Mouse (Mus musculus): Measurements from ENCODE around the gene Arhgef3.

The Arhgef3 gene

DNA sequence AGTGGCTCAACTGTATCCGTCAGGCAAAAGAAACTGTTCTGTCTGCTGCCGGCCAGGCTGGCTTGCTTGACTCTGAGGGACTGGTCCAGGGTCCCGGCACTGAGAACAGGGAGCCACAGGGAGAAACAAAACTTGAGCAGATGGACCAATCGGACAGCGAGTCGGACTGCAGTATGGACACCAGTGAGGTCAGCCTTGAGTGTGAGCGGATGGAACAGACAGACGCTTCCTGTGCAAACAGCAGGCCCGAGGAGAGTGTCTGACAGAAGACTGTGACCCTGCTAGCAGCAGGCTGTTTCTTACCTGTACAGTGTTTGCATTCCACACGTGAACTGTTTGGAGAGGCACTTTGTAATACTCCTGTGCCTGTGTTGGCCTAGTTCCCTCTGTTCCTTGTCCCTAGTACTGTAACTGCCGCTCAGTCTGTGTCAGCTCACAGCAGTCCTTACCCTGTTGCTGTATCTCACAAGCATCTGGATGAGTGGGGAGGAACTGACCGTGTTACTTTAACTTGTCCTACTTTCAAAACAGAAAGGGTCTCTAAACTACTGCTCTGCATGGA lies 287.1 kb downstream of the Arhgef3 start:
- no peak for DNase-seq (ENCODE audit: inconsistent age in 2 of 2, low spot score in 1 of 2)

DNA sequence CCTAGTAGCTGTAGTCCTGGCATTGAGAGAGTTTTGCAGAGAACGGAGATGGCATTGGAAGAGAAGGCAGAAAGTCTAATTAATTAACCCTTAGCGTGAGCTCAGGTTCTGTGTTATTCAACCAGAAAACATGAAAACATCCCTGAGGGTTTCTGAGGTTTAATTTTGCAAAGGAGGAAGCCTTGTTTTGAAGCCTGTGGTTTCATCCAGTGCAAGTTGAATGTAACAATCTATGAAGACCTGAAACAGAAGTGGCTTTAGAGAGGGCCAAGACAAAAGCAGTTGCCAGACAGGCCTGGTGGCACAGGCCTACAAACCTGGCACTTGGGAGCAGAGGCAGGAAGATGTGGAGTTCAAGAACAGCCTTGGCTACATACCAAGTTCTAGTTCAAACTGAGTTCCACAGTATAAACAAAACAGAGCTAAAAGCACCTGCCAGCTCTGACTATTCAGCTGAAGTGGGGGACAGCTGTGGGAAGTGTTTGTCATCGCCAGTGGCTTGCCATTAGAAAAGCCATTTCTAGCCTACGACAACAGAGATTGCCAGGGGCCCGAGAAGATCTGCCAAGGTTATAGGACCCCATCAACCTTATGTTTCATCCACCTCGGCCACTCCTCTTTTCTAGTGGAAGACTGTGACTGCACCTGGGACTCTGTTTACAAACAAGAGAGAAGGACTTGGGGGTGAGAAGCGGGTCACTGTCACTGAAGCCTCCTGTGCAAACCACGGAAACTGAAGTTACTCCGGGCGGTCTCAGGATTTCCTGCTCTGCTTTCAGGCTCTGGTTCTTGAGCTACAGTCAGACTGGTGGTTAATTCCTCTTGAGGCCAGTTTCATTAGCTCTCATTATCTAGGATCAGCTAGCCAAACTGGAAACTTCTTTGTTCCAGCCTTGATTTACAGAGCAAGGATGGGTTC lies 287.9 kb downstream of the Arhgef3 start:
- DNase-seq (ENCODE audit: inconsistent age in 2 of 2, low spot score in 1 of 2), result no peak

DNA sequence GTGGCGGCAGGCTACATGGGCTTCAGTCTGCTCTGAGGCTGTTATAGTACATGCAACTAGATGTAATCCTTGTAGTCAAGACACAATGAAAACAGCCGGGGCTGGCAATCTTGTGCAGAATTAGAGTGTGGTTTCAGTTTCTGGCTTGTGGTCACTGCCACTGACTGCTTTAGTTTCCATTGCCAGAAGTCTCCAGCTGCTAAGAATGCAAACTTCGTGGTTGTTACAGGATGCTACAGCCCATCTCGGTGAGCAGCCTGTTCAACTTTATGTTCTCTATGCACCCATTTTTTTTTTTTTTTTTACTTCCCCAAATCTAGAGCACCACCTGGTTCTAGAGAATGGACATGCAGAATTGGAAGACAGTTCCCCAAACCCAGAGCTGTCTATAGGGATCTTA lies 290.8 kb downstream of the Arhgef3 start:
- DNase-seq (ENCODE audit: inconsistent age in 2 of 2, low spot score in 1 of 2), result no peak

DNA sequence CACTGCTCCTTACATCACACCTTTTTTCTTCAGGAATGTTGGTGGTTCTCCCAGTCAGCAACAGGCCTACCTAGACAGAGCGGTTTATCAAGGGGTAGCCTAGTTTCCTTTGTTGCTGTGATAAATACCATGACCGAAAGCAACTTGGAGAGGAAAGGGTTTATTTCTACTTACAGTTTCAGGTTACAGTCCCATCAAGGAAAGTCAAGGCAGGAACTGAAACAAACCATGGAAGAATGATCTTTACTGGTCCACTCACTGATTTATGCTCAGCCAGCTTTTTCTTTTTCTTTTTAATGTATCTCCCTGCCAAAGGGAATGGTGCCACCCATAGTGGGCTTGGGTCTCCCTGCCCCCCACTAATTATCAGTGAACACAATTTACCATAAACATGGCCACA lies 291.2 kb downstream of the Arhgef3 start:
- no peak for DNase-seq (ENCODE audit: inconsistent age in 2 of 2, low spot score in 1 of 2)

DNA sequence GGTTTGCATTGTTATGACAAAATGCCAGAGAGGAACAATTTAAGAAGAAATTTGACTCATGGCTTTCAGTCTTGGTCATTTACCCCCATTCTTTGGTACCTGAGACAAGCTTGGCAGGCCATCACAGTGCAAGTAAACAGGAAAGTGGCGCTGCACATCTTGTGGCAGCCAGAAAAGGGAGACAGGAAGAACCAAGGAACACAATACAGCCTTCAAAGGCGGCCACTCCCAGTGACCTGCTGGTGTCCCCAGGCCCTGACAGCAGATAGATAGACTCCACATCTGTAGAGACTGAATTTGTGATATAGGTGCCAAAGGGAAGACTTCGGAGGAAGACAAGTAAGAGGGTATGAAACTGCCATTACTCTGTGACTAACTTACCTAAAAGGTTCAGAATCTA lies 293.5 kb downstream of the Arhgef3 start:
- DNase-seq (ENCODE audit: inconsistent age in 2 of 2, low spot score in 1 of 2), result peak in 1 of 2 experiments; percentile 38

DNA sequence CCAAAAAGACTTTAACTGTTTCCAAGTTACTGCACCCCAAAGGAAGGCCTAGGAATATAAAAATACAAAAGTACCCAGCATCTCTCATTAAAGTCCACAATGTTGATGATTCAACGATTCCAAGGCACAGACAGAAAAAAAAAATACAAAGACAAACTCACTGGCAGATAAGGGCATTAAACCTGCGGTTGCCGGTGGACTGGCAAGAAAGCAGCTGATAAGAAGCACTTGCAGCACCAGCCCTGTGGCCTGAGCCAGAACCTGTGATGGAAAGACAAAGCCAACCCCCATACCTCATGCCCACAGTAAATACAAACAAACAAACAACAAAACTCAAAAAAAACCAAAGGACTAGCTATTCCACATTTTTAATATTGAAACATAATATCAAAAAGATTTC lies 295.0 kb downstream of the Arhgef3 start:
- DNase-seq (ENCODE audit: inconsistent age in 2 of 2, low spot score in 1 of 2), result no peak

DNA sequence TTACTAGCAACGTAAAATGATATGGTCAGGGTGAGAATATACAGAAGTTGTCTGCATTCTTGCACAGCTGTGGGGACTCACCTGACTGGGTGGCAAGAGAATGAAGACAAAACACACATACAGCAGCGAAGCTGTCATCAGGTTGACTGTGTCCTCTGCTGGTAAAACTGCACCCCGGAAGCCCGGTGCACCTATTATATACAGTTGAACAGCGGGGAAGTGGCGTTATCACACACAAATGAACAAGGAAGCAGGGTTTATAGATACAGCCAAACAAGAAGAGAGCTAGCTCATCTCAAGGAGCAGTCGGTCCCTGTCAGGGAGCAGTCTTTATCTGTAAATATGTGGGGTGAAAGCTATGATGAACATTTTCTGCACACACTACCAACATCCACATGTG lies 296.8 kb downstream of the Arhgef3 start:
- DNase-seq (ENCODE audit: inconsistent age in 2 of 2, low spot score in 1 of 2), result no peak

DNA sequence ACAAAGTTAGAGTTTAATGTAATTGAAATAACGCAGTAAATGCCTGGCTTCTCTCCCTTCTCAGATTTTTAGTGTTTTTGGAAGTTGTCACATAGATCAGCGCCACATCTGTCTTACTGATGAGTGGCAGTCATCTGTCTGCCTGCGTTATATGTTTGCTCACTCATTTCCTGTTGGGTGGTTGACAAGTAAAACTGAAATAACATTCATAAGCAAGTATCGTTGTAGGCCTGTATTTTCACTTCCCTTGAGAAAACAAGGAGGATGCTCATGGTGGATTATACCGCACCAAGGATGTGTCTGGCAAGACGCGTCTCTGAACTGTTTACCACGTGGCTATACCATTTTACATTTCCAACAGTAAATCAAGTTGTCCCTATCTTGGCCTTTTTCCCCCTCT lies 298.0 kb downstream of the Arhgef3 start:
- DNase-seq (ENCODE audit: inconsistent age in 2 of 2, low spot score in 1 of 2), result no peak

DNA sequence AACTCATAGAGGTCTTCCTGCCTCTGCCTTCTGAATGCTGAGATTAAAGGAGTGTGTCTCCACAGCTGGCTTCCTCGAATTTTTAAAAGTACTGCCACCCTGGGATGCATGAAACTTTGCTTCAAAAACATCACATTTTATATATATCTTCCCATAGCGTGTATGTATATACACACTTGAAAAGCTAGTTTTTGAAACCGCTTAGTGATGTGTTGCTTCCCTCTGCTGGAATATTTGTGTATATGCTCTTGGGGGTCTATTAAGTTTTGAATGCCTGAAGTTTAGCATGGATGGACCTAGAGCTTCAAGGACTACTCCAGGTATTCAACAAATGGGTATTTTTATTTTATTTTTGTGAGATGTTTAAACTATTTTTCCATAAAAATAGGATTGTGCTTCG lies 299.3 kb downstream of the Arhgef3 start:
- peak in 1 of 2 experiments; percentile 74 for DNase-seq (ENCODE audit: inconsistent age in 2 of 2, low spot score in 1 of 2)

DNA sequence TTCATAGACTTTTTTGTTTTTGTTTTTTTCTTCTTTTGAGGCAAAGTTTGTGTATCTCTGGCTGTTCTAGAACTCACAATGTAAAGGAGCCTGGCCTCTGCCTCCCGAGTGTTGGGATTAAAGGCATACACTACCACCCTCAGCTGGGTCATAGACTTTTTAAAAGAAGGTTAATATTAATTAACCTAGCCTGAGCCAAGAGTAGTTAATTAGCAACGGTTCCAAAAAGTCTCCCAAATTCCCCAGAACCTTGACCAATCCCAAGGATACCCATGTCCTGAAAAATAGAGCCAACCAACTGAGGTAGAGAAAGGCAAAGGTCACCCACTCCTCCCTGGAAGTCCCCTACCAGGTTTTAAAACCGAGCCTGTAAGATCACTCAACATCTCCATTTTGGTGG lies 306.1 kb downstream of the Arhgef3 start:
- no peak for DNase-seq (ENCODE audit: inconsistent age in 2 of 2, low spot score in 1 of 2)

DNA sequence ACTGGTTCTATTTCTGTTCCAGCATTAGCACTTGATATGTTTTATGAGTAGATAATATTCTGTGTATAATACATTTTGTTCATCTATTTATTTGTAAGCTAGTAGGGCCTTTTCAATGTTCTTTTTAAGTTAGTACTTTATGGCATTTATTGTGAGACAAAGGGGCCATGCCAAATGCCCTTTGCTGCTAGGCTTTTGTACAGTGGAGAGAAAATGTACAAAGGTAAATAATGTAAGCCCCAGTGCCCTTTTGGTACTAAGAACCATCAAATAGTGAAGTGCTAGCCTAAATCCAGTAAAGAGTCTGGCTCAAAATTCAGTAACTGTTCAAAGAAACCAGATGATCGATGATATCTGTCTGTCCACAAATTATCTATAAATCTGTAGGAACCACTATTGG lies 307.6 kb downstream of the Arhgef3 start:
- DNase-seq (ENCODE audit: inconsistent age in 2 of 2, low spot score in 1 of 2), result no peak

DNA sequence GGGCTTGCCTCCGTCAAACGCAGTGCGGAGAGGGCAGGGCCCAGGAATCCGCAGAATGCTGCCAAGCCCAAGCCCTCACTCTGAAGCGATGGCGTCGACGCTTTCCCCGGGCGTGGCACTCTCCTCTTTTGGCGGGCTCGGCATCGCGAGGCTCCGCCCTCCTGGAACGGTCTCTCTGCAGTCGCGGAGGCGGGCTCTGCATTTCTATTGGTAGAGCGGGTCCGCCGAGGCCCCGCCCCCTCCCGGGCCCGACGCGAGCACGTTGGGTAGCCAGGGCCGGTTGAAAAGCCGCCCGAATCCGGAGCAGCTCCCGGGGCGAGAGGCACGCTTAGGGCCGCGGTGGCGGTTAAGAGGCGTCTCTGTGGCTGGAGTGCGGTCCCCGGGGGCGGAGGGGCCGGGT lies 313.9 kb downstream of the Arhgef3 start, which contains the start of gene Fam208a:
Gene Fam208a (plus strand): TSS at position 262 of the 400 bp plus-strand sequence.
- peak; percentile 93 to 97 for DNase-seq (ENCODE audit: inconsistent age in 2 of 2, low spot score in 1 of 2)

DNA sequence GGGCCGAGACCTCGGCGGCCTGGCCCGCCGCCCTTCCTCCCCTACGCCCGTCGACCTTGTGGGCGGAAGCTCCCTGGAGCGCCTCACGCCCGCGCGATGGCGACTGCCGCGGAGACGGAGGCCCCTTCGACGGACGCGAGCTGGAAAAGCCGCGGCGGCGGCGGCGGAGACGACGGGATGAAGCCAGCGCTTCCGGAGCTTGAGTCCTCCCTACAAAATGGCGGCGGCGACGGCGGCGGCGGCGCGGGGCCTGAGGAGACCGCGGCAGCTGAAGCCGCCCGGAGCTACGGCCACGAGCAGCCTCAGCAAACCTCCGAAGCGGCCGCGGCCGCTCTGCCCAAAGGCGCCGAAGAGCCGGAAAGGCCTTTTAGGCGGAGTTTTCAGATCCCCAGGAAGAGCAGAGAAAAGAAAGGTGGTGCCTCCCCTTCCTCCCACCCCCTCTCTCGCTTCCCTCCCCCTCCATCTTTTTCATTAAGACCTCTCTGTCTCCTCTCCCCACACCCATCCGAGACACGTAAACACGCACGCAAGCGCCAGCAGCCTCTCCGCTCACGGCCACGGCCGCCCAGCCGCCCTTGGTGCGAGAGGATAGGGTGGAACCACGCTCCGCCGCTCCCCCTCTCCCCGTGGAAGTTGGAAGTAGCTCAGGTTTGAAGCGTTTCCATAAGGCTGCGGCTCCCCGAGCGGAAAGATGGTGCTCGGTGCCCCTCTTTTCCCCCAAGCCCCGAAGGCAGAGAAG lies 314.4 kb downstream of the Arhgef3 start:
- peak; percentile 89 to 96 for DNase-seq (ENCODE audit: inconsistent age in 2 of 2, low spot score in 1 of 2)

DNA sequence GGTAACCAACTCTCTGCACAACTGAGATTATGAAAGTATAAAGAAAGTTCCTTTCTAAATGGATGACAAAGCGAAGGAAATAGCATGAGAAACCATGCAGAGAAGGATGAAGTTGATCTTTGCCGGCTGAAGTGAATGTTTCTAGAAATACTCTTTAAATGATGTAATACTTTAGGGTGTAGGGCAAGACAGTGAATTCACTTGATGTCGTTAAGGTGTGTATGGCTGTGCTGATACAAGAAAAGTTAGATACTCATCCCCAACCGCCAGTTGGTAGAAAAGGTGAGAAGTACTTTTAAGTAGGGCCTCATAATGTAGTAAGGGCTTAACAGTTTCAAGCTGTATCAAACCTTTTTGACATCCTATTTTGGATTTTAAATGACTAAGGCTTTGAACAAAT lies 315.6 kb downstream of the Arhgef3 start:
- no peak for DNase-seq (ENCODE audit: inconsistent age in 2 of 2, low spot score in 1 of 2)

DNA sequence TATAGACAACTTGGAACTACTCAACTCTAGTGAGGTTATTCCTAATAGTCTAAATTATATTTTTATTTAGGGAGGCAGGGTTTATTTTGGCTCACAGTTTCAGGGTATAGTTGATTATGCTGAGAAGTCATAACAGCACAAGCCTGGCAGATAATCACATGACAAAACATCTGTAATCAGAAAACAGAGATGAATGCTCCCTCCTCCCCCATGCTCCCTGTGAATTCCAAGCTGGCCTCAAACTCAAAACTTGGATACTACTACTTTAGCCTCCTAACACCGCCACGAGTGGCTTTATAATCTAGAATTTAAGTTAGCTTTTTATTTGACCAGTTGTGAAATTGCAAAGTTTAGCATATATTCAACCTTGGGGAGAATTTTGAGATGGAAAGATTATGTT lies 317.4 kb downstream of the Arhgef3 start:
- no peak for DNase-seq (ENCODE audit: inconsistent age in 2 of 2, low spot score in 1 of 2)

DNA sequence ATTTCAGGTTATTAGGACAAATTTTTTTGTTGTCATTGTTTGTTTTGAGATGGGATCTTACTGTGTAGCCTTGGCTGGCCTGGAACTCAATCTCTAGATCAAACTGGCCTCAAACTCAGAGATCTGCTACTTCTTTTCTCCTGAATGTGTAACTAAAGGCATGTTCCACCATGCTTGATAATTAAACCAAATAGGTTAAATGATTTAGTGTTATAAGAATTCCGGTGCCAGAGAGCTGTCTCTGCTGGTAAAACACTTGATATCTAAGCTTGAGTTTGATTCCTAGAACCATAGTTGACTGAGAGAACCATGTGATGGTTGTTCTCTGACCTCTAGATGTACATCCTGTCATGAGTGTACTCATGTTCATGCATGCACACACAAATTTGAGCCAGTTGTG lies 321.4 kb downstream of the Arhgef3 start:
- no peak for DNase-seq (ENCODE audit: inconsistent age in 2 of 2, low spot score in 1 of 2)

DNA sequence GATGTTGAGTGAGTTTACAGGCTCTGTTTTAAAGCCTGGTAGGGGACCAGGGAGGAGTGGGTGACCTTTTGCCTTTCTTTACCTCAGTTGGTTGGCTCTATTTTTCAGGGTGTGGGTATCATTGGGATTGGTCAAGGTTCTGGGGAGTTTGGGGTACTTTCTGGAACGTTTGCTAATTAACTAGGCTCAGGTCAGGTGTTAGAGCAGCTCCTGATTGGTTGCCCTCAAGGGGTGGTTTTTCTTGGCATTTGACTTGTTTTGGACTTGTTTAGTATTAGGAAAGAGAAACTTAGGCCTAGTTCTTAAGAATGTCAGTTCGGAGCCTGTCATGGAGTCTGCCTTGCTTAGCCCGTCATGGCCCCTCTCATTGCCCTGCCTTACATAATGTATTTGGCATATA lies 322.1 kb downstream of the Arhgef3 start:
- no peak for DNase-seq (ENCODE audit: inconsistent age in 2 of 2, low spot score in 1 of 2)

DNA sequence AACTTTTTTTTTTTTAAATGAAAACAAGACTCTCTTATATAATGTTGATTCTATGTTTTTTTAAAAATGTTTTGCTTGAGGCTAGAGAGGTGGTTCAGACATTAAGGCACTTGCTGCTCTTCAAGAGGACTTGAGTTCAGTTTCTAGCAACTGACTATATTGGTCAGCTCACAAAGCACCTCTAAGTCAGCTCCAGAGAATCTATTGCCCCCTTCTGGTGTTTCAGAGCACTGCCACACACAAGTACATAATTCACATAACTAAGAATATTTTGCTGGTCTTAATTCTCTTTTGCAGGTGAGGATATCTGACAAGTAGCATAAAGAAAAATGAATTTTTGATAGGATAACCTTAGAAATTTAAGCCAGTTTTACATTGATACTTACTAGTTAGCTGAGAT lies 326.2 kb downstream of the Arhgef3 start:
- DNase-seq (ENCODE audit: inconsistent age in 2 of 2, low spot score in 1 of 2), result peak in 1 of 2 experiments; percentile 54

DNA sequence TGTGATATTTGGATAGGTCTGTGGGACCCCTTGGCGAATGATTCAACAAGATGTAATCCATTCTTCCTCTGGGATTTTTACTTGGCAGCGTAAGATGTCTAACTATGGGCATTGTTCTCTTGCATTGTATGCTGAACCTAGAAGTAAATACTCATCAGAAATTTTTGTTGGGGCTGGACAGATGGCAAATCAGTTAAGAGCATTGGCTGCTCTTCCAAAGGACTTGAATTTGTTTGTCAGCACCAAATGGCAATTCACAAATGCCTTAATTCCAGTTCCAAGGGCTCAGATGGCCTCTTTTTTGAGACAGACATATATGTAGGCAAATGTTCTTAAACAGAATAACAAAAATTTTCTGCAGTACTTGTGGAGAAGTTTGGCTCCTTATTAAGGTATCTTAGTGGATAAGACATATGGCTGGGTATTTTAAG lies 330.2 kb downstream of the Arhgef3 start:
- no peak for DNase-seq (ENCODE audit: inconsistent age in 2 of 2, low spot score in 1 of 2)

DNA sequence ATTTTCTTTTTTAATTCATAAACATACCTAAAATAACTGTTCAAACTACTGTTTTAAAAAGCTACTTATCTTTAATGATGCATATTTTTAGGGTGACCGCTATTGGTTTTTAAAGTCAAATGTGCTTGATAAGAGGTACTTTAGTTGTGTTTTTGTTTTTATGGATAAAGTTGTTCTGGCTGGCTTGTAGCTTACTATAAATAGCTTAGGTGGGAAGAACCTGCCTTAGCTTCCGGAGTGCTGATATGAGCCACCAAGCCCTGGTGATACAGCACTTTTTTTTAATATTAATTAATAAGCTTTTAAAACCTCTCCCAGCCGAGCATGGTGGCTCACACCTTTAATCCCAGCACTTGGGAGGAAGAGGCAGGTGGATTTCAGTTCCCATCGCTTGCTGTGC lies 332.3 kb downstream of the Arhgef3 start:
- DNase-seq (ENCODE audit: inconsistent age in 2 of 2, low spot score in 1 of 2), result no peak
